Mouse (Mus musculus): ENCODE data around the gene Ogdh.

DNA sequence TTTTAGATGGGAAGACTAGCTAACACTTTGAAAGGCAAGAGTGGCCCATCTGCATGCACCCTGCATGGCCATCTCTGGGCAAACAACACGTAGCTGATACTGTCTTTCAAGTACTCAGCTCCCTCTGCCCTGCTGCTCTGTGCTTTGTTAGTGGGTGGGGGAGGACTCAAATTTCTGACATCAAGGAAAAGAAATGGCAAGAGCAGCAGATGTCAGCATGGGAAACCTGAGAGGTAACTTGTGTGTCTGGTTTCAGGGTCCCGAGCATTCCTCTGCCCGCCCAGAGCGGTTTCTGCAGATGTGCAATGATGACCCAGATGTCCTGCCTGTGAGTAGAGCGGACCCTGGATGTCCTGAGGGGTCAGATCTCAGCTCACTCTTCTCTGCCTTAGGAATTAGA is 58.2 kb downstream of the Ogdh start:
- TF ChIP-seq TCF12 (IDR thresholded peaks at IDR 0.05; ENCODE audit: low read depth, low read length), result no peak
- no peak for TF ChIP-seq CTCF (IDR thresholded peaks at IDR 0.05 in 2 of 3, conservative IDR thresholded peaks at IDR 0.05 in 1 of 3; ENCODE audit: control insufficient read depth in 1 of 3, insufficient read depth in 1 of 3, low read depth in 2 of 3, low read length in 3 of 3, poor library complexity in 1 of 3, severe bottlenecking in 1 of 3)
- no peak for TF ChIP-seq GABPA (IDR thresholded peaks at IDR 0.05; ENCODE audit: low read depth, low read length)
- TF ChIP-seq POLR2A (IDR thresholded peaks at IDR 0.05; ENCODE audit: control insufficient read depth in 1 of 2, insufficient read depth in 1 of 2, low read depth in 1 of 2, low read length in 2 of 2, poor library complexity in 1 of 2), result no peak
- no peak for TF ChIP-seq MAX (IDR thresholded peaks at IDR 0.05; ENCODE audit: low read length)
- no peak for TF ChIP-seq UBTF (IDR thresholded peaks at IDR 0.05; ENCODE audit: borderline replicate concordance, insufficient read depth, low read depth, low read length)
- no peak for TF ChIP-seq E2F4 (IDR thresholded peaks at IDR 0.05; ENCODE audit: borderline replicate concordance, low read depth, low read length)
- no peak for TF ChIP-seq RCOR1 (IDR thresholded peaks at IDR 0.05; ENCODE audit: low read depth, low read length)
- TF ChIP-seq GATA1 (IDR thresholded peaks at IDR 0.05; ENCODE audit: low read depth, low read length), result no peak
